Mouse (Mus musculus) hindlimb bud, embryonic 11.5 days (tissue): ENCODE data around the gene S100a3.

Experiments
- DNase-seq: peaks from one replicate; pipeline ENCODE4 v3.0.0-alpha.2; 2012; ENCODE audit warnings: low read depth, low spot score; ENCODE audit errors: extremely low spot score

Gene S100a3

GRCm38 (mm10) chr3:90600458-90601195 lies 40.2 kb downstream of the S100a3 start:
- no peak for DNase-seq

- DNase-seq, result no peak
These were observed 41.2 kb downstream of the S100a3 start, which contains the start of gene Gm42674 for GRCm38 (mm10) chr3:90601486-90602110. Gene Gm42674 (plus strand): TSS chr3:90601904.

GRCm38 (mm10) chr3:90603623-90604022 lies 43.2 kb downstream of the S100a3 start, which contains the start of gene S100a4:
Gene S100a4 (plus strand): TSS chr3:90603771.
- no peak for DNase-seq

- no peak for DNase-seq
These were observed 44.0 kb downstream of the S100a3 start for GRCm38 (mm10) chr3:90604416-90604815.

- DNase-seq, result no peak
These were observed 44.7 kb downstream of the S100a3 start for GRCm38 (mm10) chr3:90605049-90605448.

- no peak for DNase-seq
These were observed 45.4 kb downstream of the S100a3 start for GRCm38 (mm10) chr3:90605736-90606135.

- DNase-seq, result peak; percentile 37
These were observed 45.8 kb downstream of the S100a3 start for GRCm38 (mm10) chr3:90606185-90606584.

- no peak for DNase-seq
These were observed 47.0 kb downstream of the S100a3 start for GRCm38 (mm10) chr3:90607361-90607760.

- DNase-seq, result no peak
These were observed 47.8 kb downstream of the S100a3 start, which contains the start of gene S100a5 for GRCm38 (mm10) chr3:90608223-90608622. Gene S100a5 (plus strand): TSS chr3:90608523.

- no peak for DNase-seq
These were observed 48.7 kb downstream of the S100a3 start for GRCm38 (mm10) chr3:90609102-90609501.

- no peak for DNase-seq
These were observed 51.1 kb downstream of the S100a3 start for GRCm38 (mm10) chr3:90611494-90611893.

- DNase-seq, result no peak
These were observed 51.7 kb downstream of the S100a3 start for GRCm38 (mm10) chr3:90612061-90612460.

- peak; percentile 56 for DNase-seq
These were observed 52.4 kb downstream of the S100a3 start, which contains the start of gene S100a6 for GRCm38 (mm10) chr3:90612728-90613291. Gene S100a6 (plus strand): TSS chr3:90612882.

GRCm38 (mm10) chr3:90613461-90614147 lies 53.2 kb downstream of the S100a3 start:
- DNase-seq, result no peak

GRCm38 (mm10) chr3:90614148-90614530 lies 53.8 kb downstream of the S100a3 start:
- DNase-seq, result no peak

GRCm38 (mm10) chr3:90614611-90615251 lies 54.4 kb downstream of the S100a3 start:
- no peak for DNase-seq

- no peak for DNase-seq
These were observed 55.0 kb downstream of the S100a3 start for GRCm38 (mm10) chr3:90615415-90615814.

- no peak for DNase-seq
These were observed 55.5 kb downstream of the S100a3 start for GRCm38 (mm10) chr3:90615911-90616310.

- DNase-seq, result no peak
These were observed 57.2 kb downstream of the S100a3 start for GRCm38 (mm10) chr3:90617586-90617985.

GRCm38 (mm10) chr3:90621552-90621951 lies 61.2 kb downstream of the S100a3 start:
- DNase-seq, result no peak
